Mouse (Mus musculus): Measurements from ENCODE around the gene Mrpl28. TPM values are rescaled to one million over a fixed set of nuclear protein-coding genes. Genes with fewer than 3 reads are reported as not detected.

Mrpl28 gene
- polyA plus RNA-seq, 1 experiment = 101 TPM

DNA sequence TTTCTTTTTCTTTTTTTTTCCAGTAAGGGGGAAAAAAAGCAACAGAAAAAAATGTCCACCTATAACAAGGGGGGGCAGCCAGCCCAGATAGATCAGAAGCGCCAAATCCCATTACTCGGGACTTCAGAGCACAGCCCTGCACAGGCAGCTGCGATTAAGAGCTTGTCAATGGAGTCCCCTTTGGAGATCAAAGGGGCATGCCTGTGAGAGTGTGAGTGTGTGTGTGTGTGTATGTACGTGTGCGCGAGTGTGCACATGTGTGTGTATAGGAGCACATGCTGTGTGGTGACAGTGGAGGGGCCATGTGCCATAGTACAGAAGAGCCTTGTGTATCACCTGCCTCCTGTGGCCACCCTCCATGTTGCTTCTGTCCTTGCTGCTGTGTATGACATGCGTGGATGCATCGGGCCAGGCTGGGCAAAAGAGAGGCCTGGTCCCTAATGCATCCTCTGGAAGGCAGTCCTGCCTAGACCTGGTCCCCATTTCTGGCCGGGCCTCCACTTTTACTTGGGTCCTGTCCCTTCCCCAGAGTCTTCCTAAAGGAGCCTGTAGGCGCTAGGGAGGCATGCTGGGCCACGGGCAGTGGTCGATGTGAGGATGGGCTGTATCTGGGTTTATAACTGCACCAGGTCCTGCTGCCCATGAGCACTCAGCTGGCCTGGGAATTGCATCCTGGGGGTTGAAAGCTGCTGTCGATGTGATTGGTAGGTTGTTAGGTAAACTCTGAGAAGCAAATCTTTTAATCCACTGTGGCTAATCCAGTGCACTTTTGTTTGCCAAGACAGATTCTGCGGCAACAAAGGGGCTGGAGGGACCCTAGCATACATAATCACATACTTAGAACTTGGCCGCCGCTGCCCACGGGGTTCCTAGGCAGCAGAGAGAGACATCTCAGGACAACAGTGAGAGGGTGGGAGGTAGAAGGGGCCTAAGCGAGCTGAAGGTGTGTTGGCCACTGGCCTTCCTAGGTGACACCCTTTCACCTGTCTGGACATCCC lies 8.9 kb downstream of the Mrpl28 start:
- H3K27ac ChIP-seq (ENCODE audit: insufficient read depth, low read length) = no peak overlapping the region
- no peak overlapping the region for H3K4me3 ChIP-seq (ENCODE audit: insufficient read depth, low read length)
- TF ChIP-seq CTCF (IDR thresholded peaks at IDR 0.05; ENCODE audit: extremely low read depth, insufficient read depth, low read length) (no peak), POLR2A (IDR thresholded peaks at IDR 0.05; ENCODE audit: extremely low read depth, insufficient read depth, low read length) (no peak)
- no peaks in the 10 kb centered on the region for H3K4me1 ChIP-seq (ENCODE audit: control insufficient read depth, insufficient read depth, low read length)

DNA sequence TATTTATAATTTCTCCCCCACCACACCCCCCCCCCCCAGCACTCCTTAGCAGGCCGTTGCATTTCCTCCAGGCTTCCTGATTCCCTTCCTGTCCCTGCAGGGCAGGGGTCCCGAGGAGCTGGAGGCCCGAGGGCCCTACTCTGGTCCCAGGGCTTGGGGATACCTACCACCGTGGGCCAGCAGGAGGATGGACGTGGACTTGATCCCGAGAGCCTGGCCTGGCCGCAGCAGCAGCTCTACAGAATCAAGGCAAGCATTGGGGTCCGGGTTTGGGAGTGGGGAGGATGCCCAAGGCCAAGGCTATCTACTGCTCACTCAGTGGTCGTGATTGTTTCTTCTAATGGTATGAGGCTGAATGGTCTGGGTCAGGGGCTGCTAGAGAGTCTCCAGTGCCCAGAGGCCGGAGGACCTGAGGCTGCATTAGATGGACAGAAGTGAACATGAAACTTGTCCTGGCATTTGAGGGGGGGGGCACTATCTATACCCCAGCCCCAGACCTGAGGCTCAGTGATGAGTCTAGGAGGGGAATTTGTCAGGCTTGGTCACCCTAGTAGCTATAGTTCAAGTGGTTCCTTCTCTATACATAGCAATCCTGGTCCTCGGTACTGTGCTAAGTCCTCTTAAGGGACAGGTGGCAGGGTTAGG lies 13.9 kb downstream of the Mrpl28 start:
- no peak overlapping the region for H3K4me3 ChIP-seq (ENCODE audit: insufficient read depth, low read length)
- H3K27ac ChIP-seq (ENCODE audit: insufficient read depth, low read length) = no peak overlapping the region
- peaks cover 2% of the 10 kb centered on the region; the same call in 1 of the 2 replicates for H3K4me1 ChIP-seq (ENCODE audit: control insufficient read depth, insufficient read depth, low read length)
- TF ChIP-seq POLR2A (IDR thresholded peaks at IDR 0.05; ENCODE audit: extremely low read depth, insufficient read depth, low read length) = no peak
- no peak for TF ChIP-seq CTCF (IDR thresholded peaks at IDR 0.05; ENCODE audit: extremely low read depth, insufficient read depth, low read length)

DNA sequence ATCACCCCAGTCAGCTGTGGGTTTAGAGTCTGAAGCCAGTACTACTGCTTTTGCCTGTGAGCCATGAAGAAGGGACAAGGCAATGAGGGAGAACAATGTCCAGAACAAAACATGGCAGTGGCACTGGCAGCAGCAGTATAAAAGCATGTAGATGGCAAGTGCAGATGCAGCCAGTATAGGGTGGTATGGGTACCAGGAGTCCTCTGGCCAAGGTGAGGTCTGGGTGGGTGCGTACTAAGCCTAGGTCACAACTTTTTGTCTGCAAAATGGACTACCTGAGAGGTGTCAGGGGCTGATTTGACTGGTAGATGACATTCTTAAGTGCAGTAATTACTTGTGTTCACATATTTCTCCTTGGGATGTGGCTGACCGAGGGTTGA lies 14.4 kb downstream of the Mrpl28 start:
- peaks cover 2% of the 10 kb centered on the region; the same call in 1 of the 2 replicates for H3K4me1 ChIP-seq (ENCODE audit: control insufficient read depth, insufficient read depth, low read length)
- no peak for TF ChIP-seq POLR2A (IDR thresholded peaks at IDR 0.05; ENCODE audit: extremely low read depth, insufficient read depth, low read length)
- no peak for TF ChIP-seq CTCF (IDR thresholded peaks at IDR 0.05; ENCODE audit: extremely low read depth, insufficient read depth, low read length)
- peak overlapping the region; percentile 66; the same call in 1 of the 2 replicates for H3K4me3 ChIP-seq (ENCODE audit: insufficient read depth, low read length)
- H3K27ac ChIP-seq (ENCODE audit: insufficient read depth, low read length) = no peak overlapping the region

DNA sequence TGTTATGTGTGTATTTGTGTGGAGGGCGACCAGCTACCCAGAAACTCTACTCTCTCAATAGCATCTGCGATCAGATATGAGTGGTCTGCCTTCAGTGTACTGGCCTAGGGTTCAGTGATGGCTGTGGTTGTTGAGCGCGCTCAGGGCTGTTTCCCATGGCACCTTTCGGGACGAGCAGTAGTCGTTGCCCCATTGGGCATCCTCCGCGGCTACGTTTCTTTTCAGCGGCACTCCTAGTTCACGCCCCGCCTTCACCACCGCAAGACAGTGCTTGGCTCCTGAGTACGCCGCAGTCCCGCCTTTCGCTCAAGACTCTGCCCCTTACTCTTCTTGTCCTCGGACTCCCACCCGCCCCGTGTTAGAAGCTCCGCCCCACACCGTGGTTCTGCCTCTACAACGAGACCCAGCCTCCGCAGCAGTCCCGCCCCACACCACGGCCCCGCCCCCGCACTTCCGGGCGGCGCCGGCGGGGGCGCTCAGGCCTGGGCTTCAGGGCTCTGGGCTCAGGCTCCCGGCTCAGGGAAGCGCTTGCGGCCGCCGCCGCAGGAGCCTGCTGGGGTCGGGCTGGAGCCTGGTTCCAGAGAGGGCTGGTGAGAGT lies 15.0 kb downstream of the Mrpl28 start, which contains the start of gene Axin1:
Gene Axin1 (plus strand): TSS at position 450 of the 598 bp plus-strand sequence.
- Histone ChIP-seq H3K4me3 (ENCODE audit: insufficient read depth, low read length) (peak within 1 kb of the TSS; percentile 66), H3K4me1 (ENCODE audit: control insufficient read depth, insufficient read depth, low read length) (peaks cover 2% of the 10 kb centered on the region; the same call in 1 of the 2 replicates), H3K27ac (ENCODE audit: insufficient read depth, low read length) (peak within 1 kb of the TSS; percentile 43; the same call in 1 of the 2 replicates)
- TF ChIP-seq POLR2A (IDR thresholded peaks at IDR 0.05; ENCODE audit: extremely low read depth, insufficient read depth, low read length) (peak; percentile 62; the same call in 1 of the 2 replicates), CTCF (IDR thresholded peaks at IDR 0.05; ENCODE audit: extremely low read depth, insufficient read depth, low read length) (no peak)

DNA sequence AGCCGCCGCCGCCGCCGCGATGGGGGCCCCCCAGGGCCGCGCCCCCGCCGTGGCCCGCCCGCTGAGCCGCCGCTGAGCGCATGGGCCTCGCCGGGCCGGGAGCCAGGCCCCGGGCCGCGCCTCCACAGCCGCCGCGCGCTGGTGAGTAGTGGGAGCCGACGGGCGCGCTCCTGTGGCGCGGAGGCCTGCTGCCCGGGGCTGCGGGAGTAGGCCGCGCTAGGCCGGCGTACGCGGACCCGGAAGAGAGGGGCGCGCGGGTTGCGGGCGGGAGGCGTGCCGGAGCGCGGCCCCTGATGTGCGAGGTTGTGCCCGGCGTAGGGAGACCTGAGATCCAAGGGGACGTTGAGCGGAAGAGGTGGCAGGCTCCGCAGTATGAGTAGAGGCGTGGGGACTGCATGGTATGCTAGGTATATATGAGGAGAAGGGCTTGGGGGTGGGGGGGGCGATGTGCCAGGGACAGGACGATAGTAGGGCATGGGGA lies 15.6 kb downstream of the Mrpl28 start:
- TF ChIP-seq CTCF (IDR thresholded peaks at IDR 0.05; ENCODE audit: extremely low read depth, insufficient read depth, low read length) (no peak), POLR2A (IDR thresholded peaks at IDR 0.05; ENCODE audit: extremely low read depth, insufficient read depth, low read length) (no peak)
- H3K27ac ChIP-seq (ENCODE audit: insufficient read depth, low read length) = peak overlapping the region; percentile 43; the same call in 1 of the 2 replicates
- H3K4me3 ChIP-seq (ENCODE audit: insufficient read depth, low read length) = peak overlapping the region; percentile 66
- peaks cover 2% of the 10 kb centered on the region; the same call in 1 of the 2 replicates for H3K4me1 ChIP-seq (ENCODE audit: control insufficient read depth, insufficient read depth, low read length)

DNA sequence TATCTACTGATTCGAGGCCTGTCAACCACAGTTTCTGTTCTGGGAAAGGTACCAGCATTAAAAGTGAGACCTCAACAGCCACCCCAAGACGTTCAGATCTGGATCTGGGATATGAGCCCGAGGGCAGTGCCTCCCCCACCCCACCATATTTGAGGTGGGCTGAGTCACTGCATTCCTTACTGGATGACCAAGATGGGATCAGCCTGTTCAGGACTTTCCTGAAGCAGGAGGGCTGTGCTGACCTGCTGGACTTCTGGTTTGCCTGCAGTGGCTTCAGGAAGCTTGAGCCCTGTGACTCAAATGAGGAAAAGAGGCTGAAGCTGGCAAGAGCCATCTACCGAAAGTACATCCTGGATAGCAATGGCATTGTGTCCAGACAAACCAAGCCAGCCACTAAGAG lies 19.5 kb downstream of the Mrpl28 start:
- TF ChIP-seq POLR2A (IDR thresholded peaks at IDR 0.05; ENCODE audit: extremely low read depth, insufficient read depth, low read length) (no peak), CTCF (IDR thresholded peaks at IDR 0.05; ENCODE audit: extremely low read depth, insufficient read depth, low read length) (no peak)
- no peak overlapping the region for H3K4me3 ChIP-seq (ENCODE audit: insufficient read depth, low read length)
- no peak overlapping the region for H3K27ac ChIP-seq (ENCODE audit: insufficient read depth, low read length)
- peaks cover 2% of the 10 kb centered on the region; the same call in 1 of the 2 replicates for H3K4me1 ChIP-seq (ENCODE audit: control insufficient read depth, insufficient read depth, low read length)

DNA sequence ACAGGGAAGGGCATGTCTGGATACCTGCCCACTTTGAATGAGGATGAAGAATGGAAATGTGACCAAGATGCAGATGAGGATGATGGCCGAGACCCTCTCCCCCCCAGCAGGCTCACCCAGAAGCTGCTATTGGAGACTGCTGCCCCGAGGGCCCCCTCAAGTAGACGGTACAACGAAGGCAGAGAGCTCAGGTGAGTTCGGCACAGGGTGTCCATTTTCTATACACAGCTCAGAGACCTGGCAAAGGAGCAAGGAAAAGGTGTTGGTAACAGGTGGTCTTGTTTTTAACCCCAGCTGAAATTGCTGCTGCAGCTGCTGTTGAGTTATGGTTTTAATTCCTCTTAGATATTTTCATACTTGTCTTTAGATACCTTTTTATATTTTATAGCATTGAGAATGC lies 20.1 kb downstream of the Mrpl28 start:
- H3K4me1 ChIP-seq (ENCODE audit: control insufficient read depth, insufficient read depth, low read length) = peaks cover 2% of the 10 kb centered on the region; the same call in 1 of the 2 replicates
- no peak overlapping the region for H3K27ac ChIP-seq (ENCODE audit: insufficient read depth, low read length)
- no peak overlapping the region for H3K4me3 ChIP-seq (ENCODE audit: insufficient read depth, low read length)
- no peak for TF ChIP-seq CTCF (IDR thresholded peaks at IDR 0.05; ENCODE audit: extremely low read depth, insufficient read depth, low read length)

DNA sequence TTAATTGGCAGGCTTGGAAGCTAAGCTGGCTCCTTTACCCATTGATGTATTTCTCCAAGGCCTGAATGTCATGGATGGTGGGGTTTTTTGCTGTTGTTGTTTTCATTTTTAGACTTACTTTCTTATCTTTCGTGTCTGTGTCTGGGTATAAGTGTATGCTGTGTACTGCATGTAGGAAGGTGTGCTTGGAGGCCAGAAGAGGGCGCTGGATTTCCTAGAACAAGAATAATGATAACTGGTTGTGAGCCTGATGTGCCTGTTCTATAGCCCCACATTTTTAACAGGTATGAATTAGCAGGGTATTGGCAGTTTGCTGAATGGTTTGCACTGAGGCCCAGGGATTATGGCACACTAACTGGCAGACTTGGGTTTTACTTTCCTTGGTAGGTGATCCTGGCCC lies 25.8 kb downstream of the Mrpl28 start:
- no peak overlapping the region for H3K4me3 ChIP-seq (ENCODE audit: insufficient read depth, low read length)
- no peak overlapping the region for H3K27ac ChIP-seq (ENCODE audit: insufficient read depth, low read length)
- TF ChIP-seq POLR2A (IDR thresholded peaks at IDR 0.05; ENCODE audit: extremely low read depth, insufficient read depth, low read length) (no peak), CTCF (IDR thresholded peaks at IDR 0.05; ENCODE audit: extremely low read depth, insufficient read depth, low read length) (no peak)
- H3K4me1 ChIP-seq (ENCODE audit: control insufficient read depth, insufficient read depth, low read length) = no peaks in the 10 kb centered on the region
